Mouse (Mus musculus) heart, adult 2 months (tissue): ENCODE measurements around the gene Drc3. TPM values are rescaled to one million over a fixed set of nuclear protein-coding genes. Genes with fewer than 3 reads are reported as not detected.
A peak's percentile ranks its signal among the peaks of the same experiment; 100 is the strongest.

Source experiments
- DNase-seq, 2 experiments: peaks; one replicate each; pipeline ENCODE4 v3.0.0; 2021
- H3K27ac ChIP-seq: fragments of 200-600 bp; 2 replicates; pipeline ENCODE4 v1.8.1; 2022
- H3K27me3 ChIP-seq: fragments of 200-500 bp; 2 replicates; pipeline ENCODE4 v1.6.1; 2012; ENCODE audit warnings: mild to moderate bottlenecking, low read length, inconsistent platforms, mixed read lengths; ENCODE audit not compliant: control insufficient read depth, insufficient read depth
- H3K36me3 ChIP-seq: fragments of 200-500 bp; 2 replicates; pipeline ENCODE4 v1.6.1; 2012; ENCODE audit warnings: low read length, inconsistent platforms; ENCODE audit not compliant: control insufficient read depth, insufficient read depth
- H3K4me1 ChIP-seq: fragments of 200-500 bp; 2 replicates; pipeline ENCODE4 v1.6.1; 2011; ENCODE audit warnings: low read length; ENCODE audit not compliant: control insufficient read depth, insufficient read depth
- H3K4me3 ChIP-seq: fragments of 200-600 bp; 2 replicates; pipeline ENCODE4 v1.8.1; 2022
- H3K79me2 ChIP-seq: fragments of 200-500 bp; replicated peaks from 2 replicates; pipeline ENCODE4 v1.6.1; 2012; ENCODE audit warnings: mild to moderate bottlenecking, inconsistent platforms, low read length, moderate library complexity, mixed read lengths; ENCODE audit not compliant: control insufficient read depth, insufficient read depth
- H3K9ac ChIP-seq: fragments of 200-500 bp; 2 replicates; pipeline ENCODE4 v1.6.1; 2012; ENCODE audit warnings: low read depth, mild to moderate bottlenecking, control low read depth, inconsistent platforms, low read length, mixed read lengths
- CTCF ChIP-seq: fragments of 200-600 bp; IDR thresholded peaks from 2 replicates; pipeline ENCODE4 v1.8.1; 2022; ENCODE audit warnings: antibody characterized with exemption, mild to moderate bottlenecking, moderate library complexity
- EP300 ChIP-seq: fragments of 200-500 bp; IDR thresholded peaks from 2 replicates; pipeline ENCODE4 v1.6.1; 2011; ENCODE audit warnings: low read depth, low read length, control low read depth; ENCODE audit not compliant: insufficient read depth
- POLR2A ChIP-seq: fragments of 200-500 bp; IDR thresholded peaks from 2 replicates; pipeline ENCODE4 v1.6.1; 2011; ENCODE audit warnings: mild to moderate bottlenecking, low read depth, low read length, control low read depth; ENCODE audit not compliant: insufficient read depth
- WGBS: fragments of 180-500 bp; shearing (Covaris S2); methylation state at CpG from one replicate; pipeline ENCODE4 v1.1.7; 2018; 5-methylcytosine and 5-hydroxymethylcytosine counted together
- intact Hi-C: fragments of 180-260 bp; cut with DNase I; formaldehyde crosslinking; loops from one replicate; pipeline ENCODE4 v1.15.1; 2025
- polyA plus RNA-seq: library from polyadenylated mRNA; depleted of rRNA; stranded (reverse); fragments of >200 nt; gene quantifications from 2 replicates; pipeline ENCODE4 v1.2.3, GENCODE M21; 2012
- total RNA-seq, 2 experiments: library from RNA; stranded (reverse); gene quantifications; 2 replicates each; pipeline ENCODE4 v1.2.3; 2021

Drc3 gene
- total and polyA plus RNA-seq, 3 experiments, result 1.6 to 4.1 (median 2.4) TPM

GRCm38 (mm10) chr11:60418473-60418803 lies 65.3 kb downstream of the Drc3 start:
- WGBS, result 8% methylated on average over 6 of the region's 6 CpGs
- intact Hi-C loops, result no loop called here
- TF ChIP-seq EP300 (no peak), POLR2A (no peak), CTCF (no peak)

DNA sequence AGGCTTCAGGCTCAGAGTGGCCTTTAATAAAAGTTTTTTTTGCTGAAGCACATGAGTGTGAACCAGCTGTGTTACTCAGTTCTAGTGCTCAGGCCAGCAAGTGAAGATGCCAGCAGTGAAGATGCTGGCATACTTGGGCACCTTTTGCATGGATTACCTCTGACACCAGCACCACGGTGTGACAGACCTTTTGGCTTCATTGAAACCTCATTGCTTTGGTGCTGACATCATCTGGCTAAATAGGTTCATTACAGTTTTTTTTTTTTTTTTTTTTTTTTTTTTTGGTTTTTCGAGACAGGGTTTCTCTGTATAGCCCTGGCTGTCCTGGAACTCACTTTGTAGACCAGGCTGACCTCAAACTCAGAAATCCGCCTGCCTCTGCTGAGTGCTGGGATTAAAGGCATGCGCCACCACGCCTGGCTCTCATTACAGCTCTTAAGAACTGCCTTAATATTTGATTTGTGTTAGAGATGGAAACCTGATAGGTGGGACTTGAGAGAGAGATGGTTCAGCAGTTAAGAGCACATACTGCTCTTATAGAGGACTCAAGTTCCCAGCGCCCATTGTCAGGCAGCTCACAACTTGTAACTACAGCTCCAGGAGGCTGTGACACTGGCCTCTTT lies 69.0 kb downstream of the Drc3 start:
- TF ChIP-seq POLR2A (no peak), CTCF (peak; percentile 38), EP300 (no peak)
- Histone ChIP-seq H3K36me3 (no peaks in the 10 kb centered on the region), H3K27ac (no peak overlapping the region), H3K79me2 (no peaks in the 10 kb centered on the region), H3K27me3 (no peaks in the 10 kb centered on the region), H3K4me3 (no peak overlapping the region), H3K4me1 (peaks cover 4% of the 10 kb centered on the region), H3K9ac (no peak overlapping the region)
- 61% methylated on average over 6 of the region's 6 CpGs for WGBS
- intact Hi-C loops, result no loop called here
- no peak for DNase-seq

More at GRCm38 (mm10) chr11:60418473-60418803, 65.3 kb downstream of the Drc3 start:
- Histone ChIP-seq H3K4me1 (peaks cover 6% of the 10 kb centered on the region), H3K9ac (peak overlapping the region; percentile 88), H3K27me3 (no peaks in the 10 kb centered on the region), H3K79me2 (no peaks in the 10 kb centered on the region), H3K36me3 (no peaks in the 10 kb centered on the region), H3K27ac (no peak overlapping the region), H3K4me3 (peak overlapping the region; percentile 88)
- peak in 1 of 2 experiments; percentile 24 for DNase-seq

DNA sequence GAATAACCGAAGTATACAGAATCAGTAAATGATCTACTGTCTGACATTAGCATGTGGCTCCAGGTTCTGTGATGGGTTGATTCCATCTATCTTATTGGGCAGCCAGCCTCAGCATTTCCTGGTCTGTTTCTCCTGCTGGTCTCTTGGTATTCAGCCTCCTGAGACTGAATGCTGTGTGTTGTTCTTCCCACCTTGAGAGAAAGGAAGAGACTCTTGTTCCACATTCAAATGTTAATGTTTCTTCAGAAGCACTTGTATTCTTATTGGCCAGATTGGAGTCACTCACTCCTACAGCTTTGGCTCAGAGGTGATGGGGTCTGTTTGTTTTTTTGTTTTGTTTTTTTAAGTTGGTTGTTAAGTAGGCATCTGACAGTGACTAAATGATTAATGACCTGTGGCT lies 69.9 kb downstream of the Drc3 start:
- Histone ChIP-seq H3K4me3 (no peak overlapping the region), H3K36me3 (no peaks in the 10 kb centered on the region), H3K4me1 (peaks cover 4% of the 10 kb centered on the region), H3K27me3 (no peaks in the 10 kb centered on the region), H3K9ac (no peak overlapping the region), H3K79me2 (no peaks in the 10 kb centered on the region), H3K27ac (no peak overlapping the region)
- intact Hi-C loops, result no loop called here
- WGBS, result 91% methylated on average over 1 of the region's 1 CpGs
- DNase-seq, result no peak
- TF ChIP-seq EP300, result no peak
- no peak for TF ChIP-seq POLR2A
- TF ChIP-seq CTCF, result no peak

- Histone ChIP-seq H3K4me1 (no peaks in the 10 kb centered on the region), H3K9ac (no peak overlapping the region), H3K36me3 (no peaks in the 10 kb centered on the region), H3K27me3 (no peaks in the 10 kb centered on the region), H3K27ac (no peak overlapping the region), H3K79me2 (no peaks in the 10 kb centered on the region), H3K4me3 (no peak overlapping the region)
- 83% methylated on average over 1 of the region's 1 CpGs for WGBS
- intact Hi-C loops, result no loop called here
- TF ChIP-seq EP300 (no peak), CTCF (no peak), POLR2A (no peak)
- no peak for DNase-seq
Measured at GRCm38 (mm10) chr11:60426417-60426816, 73.3 kb downstream of the Drc3 start.

GRCm38 (mm10) chr11:60427628-60428027 lies 74.5 kb downstream of the Drc3 start:
- TF ChIP-seq POLR2A, result no peak
- TF ChIP-seq EP300, result no peak
- no peak for TF ChIP-seq CTCF
- Histone ChIP-seq H3K27me3 (no peaks in the 10 kb centered on the region), H3K79me2 (no peaks in the 10 kb centered on the region), H3K27ac (no peak overlapping the region), H3K36me3 (no peaks in the 10 kb centered on the region), H3K9ac (no peak overlapping the region), H3K4me1 (no peaks in the 10 kb centered on the region), H3K4me3 (no peak overlapping the region)
- intact Hi-C loops, result no loop called here
- whole genome bisulfite sequencing, result 88% methylated on average over 3 of the region's 3 CpGs
- no peak for DNase-seq

DNA sequence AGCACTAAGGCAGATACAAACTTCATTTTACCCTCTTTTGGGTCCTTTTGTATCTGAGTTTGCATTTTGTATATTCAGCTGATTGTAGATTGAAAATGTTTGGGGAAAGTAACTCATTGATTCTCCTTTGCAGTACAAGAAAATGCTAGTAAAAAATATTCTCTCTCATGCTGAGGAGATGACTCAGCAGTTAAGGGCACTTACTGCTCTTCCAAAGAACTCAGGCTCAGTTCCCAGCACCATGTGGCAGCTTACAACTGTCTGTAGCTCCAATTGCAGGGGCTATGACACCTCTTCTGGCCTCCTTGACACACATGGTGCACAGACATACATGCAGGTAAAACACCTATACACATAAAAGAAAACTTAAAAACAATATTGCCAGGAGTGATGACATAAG lies 80.4 kb downstream of the Drc3 start:
- Histone ChIP-seq H3K4me3 (no peak overlapping the region), H3K9ac (no peak overlapping the region), H3K36me3 (no peaks in the 10 kb centered on the region), H3K79me2 (no peaks in the 10 kb centered on the region), H3K4me1 (no peaks in the 10 kb centered on the region), H3K27me3 (no peaks in the 10 kb centered on the region), H3K27ac (no peak overlapping the region)
- TF ChIP-seq POLR2A (no peak), EP300 (no peak), CTCF (no peak)
- intact Hi-C loops, result no loop called here
- no peak for DNase-seq
